Mouse (Mus musculus): Measurements from ENCODE around the gene AW549877.

AW549877 gene

GRCm38 (mm10) chr15:3984876-3985275, 10.7 kb downstream of the AW549877 start:
- DNase-seq (ENCODE audit: extremely low spot score) = no peak

DNA sequence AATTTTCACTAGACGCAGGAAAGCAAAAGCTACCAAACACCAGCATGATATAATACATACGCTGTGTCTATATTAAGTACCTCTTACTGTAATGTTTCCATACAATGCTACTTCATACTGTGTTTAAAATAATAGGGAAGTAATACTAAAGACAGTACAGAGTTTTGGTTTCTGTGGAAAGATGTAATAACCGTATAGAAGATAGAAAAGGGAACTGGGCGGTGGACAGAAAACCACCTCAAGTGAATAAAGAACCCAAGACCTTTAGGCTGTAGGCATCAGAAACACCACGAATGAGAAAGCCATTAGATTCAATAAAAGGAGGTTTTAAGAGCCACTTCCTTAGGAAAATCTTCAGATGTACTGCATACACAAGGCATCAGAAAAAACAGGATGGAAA, 12.8 kb downstream of the AW549877 start:
- DNase-seq (ENCODE audit: extremely low spot score) = no peak

DNA sequence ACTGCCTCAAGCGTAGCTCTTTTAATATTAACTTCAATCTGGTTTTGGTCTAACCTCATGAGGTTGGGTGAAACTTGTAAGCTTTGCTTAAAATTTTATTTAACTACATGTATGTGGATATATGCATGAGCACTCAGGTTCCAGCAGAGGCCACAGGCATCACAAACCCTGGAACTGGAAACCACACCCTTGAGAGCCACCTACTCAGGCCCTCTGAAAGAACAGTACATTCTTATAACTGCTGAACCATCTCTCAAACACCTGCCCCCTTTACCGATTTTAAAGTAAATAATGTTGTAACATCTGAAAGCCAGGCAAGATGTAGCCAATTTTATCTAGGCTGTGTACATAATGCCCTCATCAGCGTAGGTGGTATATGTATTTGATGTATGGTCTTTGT, 15.7 kb downstream of the AW549877 start:
- no peak for DNase-seq (ENCODE audit: extremely low spot score)

DNA sequence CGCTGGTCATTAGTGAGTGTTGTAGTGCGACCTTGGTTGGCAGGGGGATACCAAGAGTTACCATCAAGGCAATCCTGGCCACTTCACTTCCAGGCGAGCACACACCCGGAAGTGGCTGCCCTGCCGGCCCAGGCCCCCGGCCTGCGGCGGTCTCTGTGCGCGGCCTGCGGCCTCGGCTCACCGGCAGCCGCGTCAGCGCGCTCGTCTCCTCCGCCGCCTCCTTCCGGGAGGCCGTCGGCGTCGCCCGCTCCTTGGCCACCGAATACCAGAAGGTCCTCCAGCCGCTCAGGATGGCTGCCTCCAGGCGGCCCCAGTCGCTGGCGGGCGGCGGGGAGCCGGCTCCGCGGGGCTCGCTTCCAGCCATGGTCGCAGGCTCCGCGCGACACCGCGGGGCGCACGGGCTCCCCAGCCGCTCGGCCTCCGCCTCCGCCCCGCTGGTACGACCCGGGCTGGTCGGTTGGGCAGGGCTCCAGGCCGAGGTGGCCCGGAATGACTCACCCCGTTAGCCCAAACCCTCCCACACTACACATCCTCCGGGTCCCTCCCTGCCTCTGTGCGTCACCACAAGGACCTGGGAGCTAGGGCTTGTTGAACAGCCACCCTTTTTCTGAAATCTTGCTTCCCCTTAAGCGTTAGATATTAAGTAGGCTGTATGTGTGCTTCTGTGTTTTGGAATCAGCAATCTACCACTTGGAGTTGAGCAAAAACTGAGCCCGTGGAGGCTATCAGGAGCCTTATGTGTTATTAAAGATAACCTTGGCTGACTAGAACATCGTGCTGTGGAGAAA, 16.3 kb downstream of the AW549877 start, which contains the start of gene Fbxo4:
Gene Fbxo4, minus strand, starts transcription at position 513 of the 788 bp plus-strand sequence.
- peak; percentile 80 for DNase-seq (ENCODE audit: extremely low spot score)

GRCm38 (mm10) chr15:3978279-3978678, 17.3 kb downstream of the AW549877 start:
- DNase-seq (ENCODE audit: extremely low spot score) = no peak

DNA sequence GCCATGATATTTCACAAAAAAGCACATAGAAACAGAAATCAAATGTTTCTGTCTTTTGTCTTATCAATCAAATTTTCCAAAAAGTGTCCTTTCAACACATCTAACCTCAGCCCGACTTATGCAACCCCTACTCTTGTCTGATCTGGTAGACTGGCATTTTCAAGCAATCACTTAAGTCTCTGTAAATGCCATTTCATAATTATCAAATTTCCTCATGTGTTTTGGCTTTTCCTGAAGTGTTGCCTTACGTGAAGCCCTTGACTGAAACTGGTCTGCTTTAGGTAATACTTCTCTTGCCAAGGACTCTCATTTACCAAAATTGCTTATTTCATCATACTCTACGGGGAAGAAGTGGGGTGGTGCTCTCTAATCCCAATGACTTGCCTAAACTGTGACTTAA, 22.2 kb downstream of the AW549877 start:
- no peak for DNase-seq (ENCODE audit: extremely low spot score)

GRCm38 (mm10) chr15:3970193-3970592, 25.4 kb downstream of the AW549877 start:
- DNase-seq (ENCODE audit: extremely low spot score) = no peak

DNA sequence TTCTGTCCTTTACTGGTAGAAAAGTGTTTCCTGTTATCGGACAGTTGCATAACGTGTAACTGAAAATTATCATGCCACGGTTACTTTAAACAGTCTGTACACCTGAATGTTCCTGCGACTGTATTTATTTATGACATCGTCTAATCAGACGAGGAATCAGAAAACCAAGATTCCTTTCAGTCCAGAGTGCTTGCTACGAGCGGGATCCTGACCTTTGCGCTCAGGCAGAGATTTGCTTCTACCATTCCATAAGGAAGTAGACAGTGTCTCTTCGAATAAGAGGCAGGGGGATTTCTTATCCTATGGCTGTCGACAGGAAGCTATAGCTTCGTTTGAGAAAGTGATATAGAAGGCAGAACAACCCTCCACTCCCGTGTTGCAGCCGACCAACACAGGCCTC, 25.8 kb downstream of the AW549877 start:
- DNase-seq (ENCODE audit: extremely low spot score) = no peak

DNA sequence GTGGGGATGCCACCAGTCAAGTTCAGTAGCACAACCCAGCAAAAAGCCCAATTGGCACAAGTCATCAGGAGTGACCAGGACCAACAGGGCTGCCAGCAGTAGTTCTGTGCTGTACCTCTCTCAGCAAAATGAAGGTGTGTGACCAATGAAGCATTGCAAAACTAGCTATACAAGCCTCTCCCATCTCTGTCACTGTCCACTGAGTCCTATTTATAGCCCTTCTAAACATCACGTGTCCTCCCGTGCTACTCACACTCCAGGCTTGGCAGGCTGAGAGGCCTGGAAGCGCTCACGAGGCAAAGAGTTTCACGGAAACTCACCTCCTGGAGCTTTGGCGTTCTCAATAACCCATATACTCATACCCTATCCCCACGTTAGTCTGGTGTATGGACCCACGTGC, 33.3 kb downstream of the AW549877 start:
- no peak for DNase-seq (ENCODE audit: extremely low spot score)

- DNase-seq (ENCODE audit: extremely low spot score) = no peak
These were observed 35.5 kb downstream of the AW549877 start for GRCm38 (mm10) chr15:3960094-3960493.

- peak; percentile 17 for DNase-seq (ENCODE audit: extremely low spot score)
These were observed 37.6 kb downstream of the AW549877 start for GRCm38 (mm10) chr15:3957982-3958381.

- no peak for DNase-seq (ENCODE audit: extremely low spot score)
These were observed 40.6 kb downstream of the AW549877 start for GRCm38 (mm10) chr15:3954971-3955370.

GRCm38 (mm10) chr15:3938132-3938531, 57.4 kb downstream of the AW549877 start:
- DNase-seq (ENCODE audit: extremely low spot score) = no peak

DNA sequence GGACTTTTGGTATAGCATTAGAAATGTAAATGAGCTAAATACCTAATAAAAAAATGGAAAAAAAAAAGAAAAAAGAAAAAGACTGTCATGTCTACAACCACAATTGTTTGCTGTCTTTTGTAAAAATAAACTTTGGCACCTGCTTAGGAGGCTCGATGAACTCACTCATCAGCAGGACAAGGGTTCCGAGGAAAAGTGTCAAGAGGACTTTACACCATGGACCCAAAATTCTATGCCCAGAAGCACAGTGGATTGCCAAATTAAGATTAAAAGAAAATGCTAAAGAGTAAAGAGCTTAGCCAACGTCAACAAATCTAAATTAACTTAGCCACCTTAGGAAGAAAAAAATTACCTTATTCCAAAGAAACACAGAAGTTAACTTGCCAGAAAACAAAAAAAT, 59.5 kb downstream of the AW549877 start:
- DNase-seq (ENCODE audit: extremely low spot score) = no peak

- no peak for DNase-seq (ENCODE audit: extremely low spot score)
These were observed 62.1 kb downstream of the AW549877 start for GRCm38 (mm10) chr15:3933466-3933865.

Data from embryo, embryonic 9.5 days (tissue).